Mouse (Mus musculus) v-Abl transformed pro-B cells (cell line): ENCODE data around the gene Zfp275.
"Not testable (repeated sequence)": the region's sequence is repeated elsewhere in the genome, so short reads cannot be mapped to it uniquely, and the experiment has no call there.

ENCODE experiments used
- in situ Hi-C, 2 experiments: fragments of 400-800 bp; cut with MboI; formaldehyde crosslinking; loops; one replicate each; pipeline ENCODE4 v1.15.1; 2025; ENCODE audit not compliant: unreplicated experiment in 2 of 2

The Zfp275 gene

DNA sequence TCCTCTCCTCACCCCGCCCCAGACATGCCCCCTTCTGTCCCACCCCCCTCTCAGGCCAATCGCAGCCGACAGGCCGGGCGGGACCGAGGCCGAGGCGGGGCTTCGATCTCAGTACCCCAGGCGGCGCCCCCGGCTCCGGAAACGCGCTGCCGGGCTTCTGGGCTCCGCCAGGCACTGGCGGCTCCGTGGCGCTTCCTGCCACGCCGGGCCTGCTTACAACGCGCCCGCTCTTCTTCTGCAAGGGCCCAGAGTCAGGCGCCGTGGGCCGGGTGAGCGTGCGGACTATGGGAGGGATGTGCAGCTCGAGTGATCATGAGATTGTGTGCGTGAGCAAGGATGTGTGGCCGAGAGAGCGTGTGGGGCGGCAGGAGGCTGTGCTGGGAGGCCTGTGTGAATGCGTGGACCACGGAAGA is at the start of gene Zfp275:
Zfp275 (plus strand) TSS at position 139 of the 413 bp plus-strand sequence.
- in situ Hi-C loops = loop anchor here in 1 of 2 experiments (25.0 kb wide), 1 partner anchor 1095 kb away; the partner anchor contains the start of gene G6pdx

DNA sequence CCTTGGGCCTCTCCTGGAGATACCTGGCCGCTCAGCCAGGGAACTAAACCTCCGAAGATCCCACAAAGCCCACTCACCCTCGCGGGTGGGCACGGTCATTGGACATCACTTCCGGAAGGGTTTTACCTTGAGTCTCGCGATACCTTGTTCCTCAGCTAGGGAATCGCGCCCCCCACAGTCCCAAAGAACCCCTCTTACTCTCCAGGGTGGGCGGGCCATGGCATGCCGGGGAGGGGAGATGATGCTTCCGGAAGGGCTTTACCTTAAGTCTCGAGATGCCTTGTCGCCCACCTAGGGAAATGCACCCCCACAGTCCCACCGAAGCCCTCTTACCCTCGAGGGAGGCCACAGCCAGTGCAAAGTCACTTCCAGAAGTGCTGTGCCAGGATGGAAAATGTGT is 49.5 kb upstream of the Zfp275 start, which contains the start of the genes Xlr5a and Xlr5c:
Xlr5a (minus strand) TSS at position 101 of the 400 bp plus-strand sequence.
Xlr5c (minus strand) TSS at position 101 of the 400 bp plus-strand sequence.
- in situ Hi-C loops = not testable (repeated sequence)

DNA sequence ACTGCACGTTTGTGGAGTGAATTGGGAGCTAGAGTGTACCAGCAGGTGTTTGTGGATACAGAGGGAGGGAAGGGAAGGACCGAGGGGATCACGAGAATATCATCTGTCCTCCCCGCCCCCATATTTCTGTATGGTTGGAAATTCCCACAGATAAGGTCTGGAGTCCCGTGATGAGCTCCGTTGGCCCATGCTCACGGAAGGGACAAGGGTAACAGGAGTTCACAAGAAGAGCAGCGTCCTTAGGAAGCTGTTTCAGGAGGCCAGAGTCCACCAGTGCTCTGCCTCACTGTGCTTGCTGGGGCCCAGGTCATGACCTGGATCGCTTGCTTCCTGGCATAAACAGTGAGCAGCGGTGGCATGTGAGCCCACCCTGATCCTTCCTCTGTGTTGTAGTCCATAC is 46.7 kb upstream of the Zfp275 start:
- in situ Hi-C loops = not testable (repeated sequence)

DNA sequence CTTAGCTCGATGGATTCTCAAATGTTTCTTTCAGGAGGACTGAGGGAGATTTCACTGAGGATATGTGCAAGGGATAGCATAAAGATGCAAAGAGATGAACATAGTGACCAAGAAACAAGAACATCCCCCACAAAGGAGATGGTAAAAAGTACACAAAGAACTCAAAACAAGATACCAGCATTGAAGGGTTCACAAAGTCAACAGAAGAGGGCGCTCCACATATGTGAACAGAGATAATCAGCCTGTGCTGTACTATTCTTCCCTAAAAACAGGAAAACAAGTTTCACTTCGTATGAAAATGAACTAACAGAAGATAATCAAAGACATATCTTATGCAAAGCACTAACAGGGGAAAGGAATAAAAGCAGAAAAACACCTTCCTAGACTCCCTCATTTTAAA is 29.9 kb upstream of the Zfp275 start:
- in situ Hi-C loops = loop anchor here (10.0 kb wide), 2 partner anchors 122 to 182 kb away; partner anchors contain the start of gene Trex2 (in 2 of the 2)

DNA sequence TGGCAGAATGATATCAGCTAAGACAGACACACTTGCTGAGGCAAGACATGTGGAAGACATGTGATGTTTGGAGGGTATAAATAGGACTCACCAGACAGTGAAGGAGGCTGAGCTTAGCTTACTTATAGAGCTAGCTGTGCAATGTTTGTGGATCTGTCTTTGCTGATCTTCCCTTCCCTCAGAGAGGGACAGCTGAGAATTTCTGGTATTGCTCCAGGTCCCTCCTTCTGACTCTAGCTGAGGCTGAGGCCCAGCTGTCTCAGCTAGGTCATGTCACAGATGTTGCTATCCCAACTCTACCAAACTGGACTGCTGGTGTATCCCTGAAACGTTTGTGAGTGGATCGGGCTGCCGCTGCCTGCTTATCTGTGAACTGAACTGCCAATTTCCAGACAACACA is 21.4 kb upstream of the Zfp275 start:
- in situ Hi-C loops = loop anchor here in 1 of 2 experiments (10.0 kb wide), 1 partner anchor 174 kb away; no protein-coding TSS in a partner anchor

DNA sequence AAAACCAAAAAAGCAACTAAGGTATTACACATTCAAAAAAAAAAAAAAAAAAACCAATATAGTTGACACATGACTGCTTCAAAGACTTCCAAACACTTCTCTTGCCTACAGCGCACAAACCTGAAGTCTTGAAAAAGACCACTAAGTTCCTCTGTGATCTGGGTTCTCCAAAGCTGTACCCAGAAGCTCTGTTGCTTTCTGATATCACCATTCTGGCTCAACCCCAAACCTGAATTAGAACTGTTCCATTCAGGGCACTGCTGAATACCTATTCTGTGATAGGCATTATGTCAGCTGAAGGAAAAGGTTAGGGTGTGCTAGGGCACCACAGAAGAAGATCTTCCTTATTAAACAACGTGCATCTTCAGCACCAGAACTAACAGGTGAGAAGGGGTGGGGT is 15.2 kb upstream of the Zfp275 start:
- in situ Hi-C loops = loop anchor here in 1 of 2 experiments (10.0 to 25.0 kb wide), 2 partner anchors 168 to 1110 kb away; partner anchors contain the start of gene G6pdx

DNA sequence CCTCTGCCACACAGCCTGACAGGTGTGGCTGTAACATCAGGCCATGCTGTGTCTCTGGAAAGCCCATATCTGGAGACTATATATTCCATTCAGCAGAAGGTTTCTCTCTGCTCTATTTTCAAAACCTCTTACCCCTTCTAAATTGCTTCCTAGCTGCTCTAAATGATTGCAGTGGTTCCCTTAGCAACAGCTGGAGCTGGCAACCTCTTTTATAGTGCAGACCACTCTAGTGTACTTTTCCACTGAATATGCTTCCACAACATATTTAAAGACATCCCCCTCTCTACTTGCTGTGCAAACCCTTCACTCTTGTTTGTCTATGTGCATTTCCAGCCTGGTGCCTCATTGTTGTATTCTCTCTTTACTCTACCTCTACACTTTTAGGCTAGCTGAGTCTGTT is 8.9 kb upstream of the Zfp275 start:
- in situ Hi-C loops = loop anchor here in 1 of 2 experiments (25.0 kb wide), 1 partner anchor 1104 kb away; the partner anchor contains the start of gene G6pdx

DNA sequence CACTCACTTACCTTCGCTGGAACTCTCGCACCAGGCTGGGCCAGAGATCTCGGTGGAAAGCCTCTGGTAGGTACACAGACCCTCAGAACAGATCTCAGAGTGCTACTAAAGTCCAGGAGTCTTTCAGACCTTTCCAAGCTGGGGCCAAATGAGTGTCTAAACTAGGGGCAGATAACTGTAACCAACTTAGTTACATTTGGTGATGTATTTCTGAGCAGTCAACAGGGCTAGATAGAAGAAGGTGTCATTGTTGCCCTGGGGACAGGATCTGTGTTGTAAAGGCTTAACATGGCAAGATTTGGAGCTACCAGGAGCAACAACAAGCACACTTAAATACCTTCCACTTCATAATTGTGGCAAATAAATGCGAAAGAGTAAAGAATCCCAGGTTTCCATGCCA is 5.7 kb upstream of the Zfp275 start, which contains the start of gene Gm45015:
Gm45015 (minus strand) TSS at position 101 of the 400 bp plus-strand sequence.
- in situ Hi-C loops = loop anchor here in 1 of 2 experiments (25.0 kb wide), 1 partner anchor 1101 kb away; the partner anchor contains the start of gene G6pdx

DNA sequence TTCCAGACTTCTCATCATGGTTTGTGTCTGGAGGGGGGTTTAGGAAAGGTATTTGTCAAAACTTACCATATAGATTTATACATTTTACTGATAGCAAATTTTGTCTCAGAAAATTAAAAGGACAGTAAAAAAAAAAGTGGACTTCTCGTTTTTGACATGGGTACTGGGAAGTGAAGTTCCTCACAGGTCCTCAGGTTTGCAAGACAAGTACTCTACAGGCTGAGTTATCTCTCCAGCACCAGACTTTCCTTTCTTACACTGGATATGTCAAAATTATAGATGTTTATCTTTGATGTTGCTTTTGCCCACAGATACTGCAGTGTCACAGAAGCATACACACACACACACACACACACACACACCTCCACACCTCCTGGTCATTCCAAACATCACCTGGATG is 948 bp upstream of the Zfp275 start:
- in situ Hi-C loops = loop anchor here in 1 of 2 experiments (25.0 kb wide), 1 partner anchor 1096 kb away; the partner anchor contains the start of gene G6pdx

DNA sequence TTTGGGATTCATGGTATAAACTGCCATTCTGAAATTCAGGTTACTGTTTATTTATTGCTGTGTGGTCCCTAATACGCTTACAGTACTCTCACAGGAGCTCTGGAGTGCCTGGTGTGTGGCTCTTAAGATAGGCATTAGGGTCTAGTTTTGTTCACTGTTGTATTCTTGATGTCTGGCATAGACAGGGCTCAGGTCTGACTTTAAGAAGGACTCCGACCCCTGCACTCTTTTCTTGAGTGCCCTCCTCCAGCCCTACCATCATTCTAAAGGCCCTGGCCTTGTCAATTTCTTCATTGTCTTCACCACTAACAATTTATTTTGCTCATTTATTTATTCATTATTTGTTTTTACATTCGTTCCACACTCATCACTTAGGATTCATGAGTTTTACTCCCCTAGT is 353 bp upstream of the Zfp275 start:
- in situ Hi-C loops = loop anchor here in 1 of 2 experiments (25.0 kb wide), 1 partner anchor 1095 kb away; the partner anchor contains the start of gene G6pdx

DNA sequence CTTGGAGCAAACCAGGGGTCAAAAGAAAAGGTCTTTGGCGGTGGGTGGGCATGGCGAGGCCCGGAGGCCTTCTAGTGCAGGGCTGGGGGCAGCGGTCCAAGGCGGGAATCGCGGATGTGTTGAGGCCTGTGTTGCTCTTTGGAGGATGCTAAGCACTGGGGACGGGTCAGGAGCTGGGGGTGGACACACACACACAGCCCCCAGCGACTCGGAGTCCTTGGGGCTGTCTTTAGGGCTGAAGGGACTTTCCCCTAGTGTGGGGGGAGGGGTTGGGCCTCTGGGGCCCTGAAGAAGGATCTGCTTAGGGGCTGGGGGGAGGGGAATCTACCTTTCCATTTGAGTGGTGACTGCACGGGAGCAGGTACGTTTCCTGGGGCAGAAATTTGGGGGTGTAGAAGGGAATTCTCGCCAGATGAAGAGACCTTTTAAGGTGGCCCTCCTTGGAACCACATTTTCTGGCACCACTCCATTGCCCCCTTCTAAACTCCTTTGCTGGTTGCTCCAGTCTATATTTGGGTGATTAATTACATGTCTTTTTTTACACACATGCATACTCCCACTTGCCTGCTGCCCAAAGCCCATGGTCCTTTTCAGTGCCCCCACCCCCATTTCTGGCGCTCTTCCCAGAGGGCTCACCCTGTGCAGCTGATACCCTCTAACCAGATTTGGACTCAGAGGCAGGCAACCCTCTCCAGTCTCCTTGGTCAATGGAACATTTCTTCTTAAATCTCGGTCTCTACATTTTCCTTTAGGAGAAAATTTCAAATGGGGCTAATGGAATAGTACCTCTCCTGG is 717 bp downstream of the Zfp275 start:
- in situ Hi-C loops = loop anchor here in 1 of 2 experiments (25.0 kb wide), 1 partner anchor 1094 kb away; the partner anchor contains the start of gene G6pdx

DNA sequence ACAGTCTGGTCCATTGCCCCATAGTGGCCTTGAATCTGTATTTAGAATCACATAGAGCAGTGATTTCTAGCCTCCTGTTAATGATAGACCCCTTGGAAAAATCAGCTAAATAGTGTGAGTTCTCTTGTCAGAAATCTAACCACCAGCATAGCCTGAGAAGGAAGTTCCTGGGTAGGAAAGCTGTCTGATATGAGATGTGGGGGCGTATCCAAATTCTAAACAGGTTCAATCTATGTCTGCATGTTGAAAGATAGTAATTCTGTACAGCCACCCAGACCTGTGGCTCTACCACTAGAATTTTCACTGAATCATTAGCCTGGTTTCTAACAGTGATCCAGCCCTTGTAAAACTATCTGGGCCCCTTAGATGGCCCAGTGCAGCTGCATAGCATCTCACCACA is 1.4 kb downstream of the Zfp275 start:
- in situ Hi-C loops = loop anchor here in 1 of 2 experiments (25.0 kb wide), 1 partner anchor 1093 kb away; the partner anchor contains the start of gene G6pdx

DNA sequence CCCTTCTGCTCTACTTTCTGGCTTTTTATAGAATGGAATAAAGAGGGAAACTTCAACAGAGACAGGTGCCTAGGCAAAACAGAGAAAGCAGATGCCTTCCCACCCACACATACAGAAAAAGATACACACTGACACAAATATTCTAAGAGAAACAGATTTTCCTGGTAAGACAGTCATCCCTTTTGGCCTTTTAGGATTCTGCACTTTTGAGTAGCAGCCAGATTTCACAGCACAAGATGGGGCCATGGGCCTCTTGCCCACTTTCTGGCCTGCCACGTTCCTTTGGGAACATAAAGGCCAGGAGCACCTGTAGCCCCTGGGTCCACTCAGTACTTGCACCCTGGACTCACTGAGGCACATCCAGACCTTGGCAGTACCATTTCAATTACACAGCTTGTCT is 1.9 kb downstream of the Zfp275 start:
- in situ Hi-C loops = loop anchor here in 1 of 2 experiments (25.0 kb wide), 1 partner anchor 1093 kb away; the partner anchor contains the start of gene G6pdx

DNA sequence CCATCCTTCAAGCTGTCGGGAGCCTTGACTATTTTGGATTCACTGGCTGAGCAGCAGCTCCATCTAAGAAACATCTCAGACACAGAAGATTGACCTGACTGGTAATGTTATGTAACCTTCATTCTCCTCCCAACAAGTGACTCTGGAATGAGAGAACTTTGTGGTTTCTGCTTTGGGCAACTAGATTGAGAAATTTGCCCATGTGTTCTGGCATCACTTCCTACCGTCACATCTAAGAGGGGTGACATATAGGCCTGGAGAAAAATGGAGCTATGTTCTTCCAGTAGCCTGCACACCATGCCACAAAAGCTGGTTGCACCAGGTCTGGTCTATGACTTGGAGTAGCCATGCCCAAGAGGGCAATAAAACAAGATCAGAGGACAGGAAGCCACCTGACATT is 13.7 kb downstream of the Zfp275 start:
- in situ Hi-C loops = no loop called here

DNA sequence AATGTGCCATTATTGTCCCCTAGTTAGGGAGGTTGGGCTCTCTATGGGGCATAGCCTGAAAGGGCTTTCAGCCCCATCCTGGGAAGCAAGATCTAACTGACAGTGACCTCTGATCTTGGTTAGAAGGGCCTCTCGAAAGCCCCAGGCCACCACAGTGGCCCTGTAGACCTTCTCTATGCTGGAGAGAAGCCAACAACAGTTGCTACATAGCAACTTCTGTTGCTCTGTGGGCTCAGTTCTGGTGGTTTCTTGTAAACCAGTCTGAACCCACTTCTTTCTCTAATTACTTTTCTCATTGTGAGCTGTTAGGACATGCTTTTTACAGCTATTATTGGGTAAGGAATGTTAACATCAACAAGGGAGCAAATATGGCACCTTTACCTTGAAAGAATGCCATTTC is 14.3 kb downstream of the Zfp275 start:
- in situ Hi-C loops = no loop called here

DNA sequence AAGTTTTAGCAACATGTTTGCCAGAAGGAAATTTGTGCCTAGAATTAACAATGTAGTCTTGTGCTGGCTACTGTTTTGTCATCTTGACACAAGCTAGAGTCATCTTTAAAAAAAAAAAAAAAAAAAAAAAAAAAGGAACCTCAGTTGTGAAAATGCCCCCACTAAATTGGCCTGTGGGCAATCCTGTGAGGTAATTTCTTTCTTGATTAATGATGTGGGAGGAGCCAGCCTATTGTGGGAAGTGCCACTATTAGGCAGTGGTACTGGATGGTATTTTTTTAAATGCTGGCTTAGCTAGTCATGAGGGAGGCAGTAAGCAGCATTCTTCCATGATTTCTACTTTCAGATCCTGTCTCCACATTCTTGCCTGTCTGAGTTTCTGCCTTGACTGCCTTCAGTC is 20.9 kb downstream of the Zfp275 start:
- in situ Hi-C loops = no loop called here

DNA sequence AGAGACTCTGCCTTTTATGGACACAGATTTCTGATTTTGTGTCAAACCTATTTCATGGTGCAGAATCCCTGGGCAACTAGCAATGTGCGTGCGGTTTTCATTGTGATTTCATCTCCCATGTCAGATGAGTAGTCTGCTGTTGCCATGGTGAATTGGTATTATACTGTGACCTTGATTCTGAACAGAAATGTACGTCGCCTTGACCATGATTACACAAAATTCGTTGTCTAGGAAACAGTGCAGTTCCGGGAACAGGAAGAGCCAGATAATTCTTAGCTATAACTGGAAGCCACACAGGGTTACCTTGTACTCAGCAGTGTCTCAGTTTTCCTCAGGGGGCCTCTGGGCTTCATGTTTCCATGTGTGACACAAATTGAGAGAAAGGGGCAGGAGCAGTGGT is 42.0 kb downstream of the Zfp275 start:
- in situ Hi-C loops = no loop called here

DNA sequence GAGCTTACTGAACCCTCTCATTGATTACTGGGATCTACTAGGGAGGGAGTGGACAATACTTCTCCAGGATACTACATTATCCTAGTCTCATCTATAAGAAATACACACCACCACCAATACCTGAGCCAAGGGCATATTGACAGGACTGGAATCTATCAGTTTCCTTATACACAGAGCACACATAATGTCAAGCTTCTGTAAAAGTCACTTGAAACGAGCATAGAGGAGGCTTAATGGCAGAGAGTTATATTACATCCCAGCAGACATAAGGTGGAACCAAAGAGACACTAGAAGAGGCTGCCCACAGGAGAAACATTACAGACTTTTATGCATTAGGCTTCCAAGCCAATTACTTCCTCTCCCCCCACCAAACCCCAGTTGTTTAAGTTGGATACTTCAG is 42.5 kb downstream of the Zfp275 start:
- in situ Hi-C loops = no loop called here

DNA sequence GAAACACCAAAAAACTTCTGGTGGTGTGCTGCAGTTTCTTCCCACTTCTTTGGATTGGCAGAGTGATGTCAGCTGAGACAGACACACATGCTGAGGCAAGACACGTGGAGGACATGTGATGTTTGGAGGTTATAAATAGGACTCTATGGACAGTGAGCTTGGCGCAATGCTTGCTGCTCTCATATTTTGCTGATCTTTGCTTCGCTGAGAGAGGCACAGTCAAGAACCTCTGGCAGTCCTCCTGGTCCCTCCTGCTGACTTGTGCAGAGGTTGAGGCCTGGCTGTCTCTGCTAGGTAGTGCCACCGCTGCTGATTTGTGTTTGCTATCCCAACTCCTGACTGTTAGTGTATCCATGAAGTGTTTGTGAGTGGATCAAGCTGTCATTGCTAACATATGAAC is 49.1 kb downstream of the Zfp275 start:
- in situ Hi-C loops = no loop called here

DNA sequence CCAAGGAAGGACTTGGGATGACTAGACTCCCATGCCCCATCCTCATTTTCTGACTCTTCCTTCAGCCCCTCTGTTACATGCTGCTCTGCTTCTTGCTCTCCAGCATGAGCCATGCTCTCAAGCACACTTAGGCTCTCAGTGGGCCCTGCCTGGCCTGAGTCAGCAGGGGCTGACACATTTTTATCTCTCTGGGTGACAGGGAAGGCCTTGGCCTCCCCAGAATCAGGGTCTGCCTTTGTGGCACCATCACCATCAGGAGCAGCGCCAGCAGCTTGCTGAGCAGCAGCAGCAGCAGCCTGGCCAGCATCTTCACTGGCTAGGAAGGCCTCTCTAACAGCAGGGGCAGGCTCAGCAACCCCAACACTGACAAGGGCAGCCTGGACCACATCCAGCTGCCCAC is 54.0 kb downstream of the Zfp275 start:
- in situ Hi-C loops = no loop called here

DNA sequence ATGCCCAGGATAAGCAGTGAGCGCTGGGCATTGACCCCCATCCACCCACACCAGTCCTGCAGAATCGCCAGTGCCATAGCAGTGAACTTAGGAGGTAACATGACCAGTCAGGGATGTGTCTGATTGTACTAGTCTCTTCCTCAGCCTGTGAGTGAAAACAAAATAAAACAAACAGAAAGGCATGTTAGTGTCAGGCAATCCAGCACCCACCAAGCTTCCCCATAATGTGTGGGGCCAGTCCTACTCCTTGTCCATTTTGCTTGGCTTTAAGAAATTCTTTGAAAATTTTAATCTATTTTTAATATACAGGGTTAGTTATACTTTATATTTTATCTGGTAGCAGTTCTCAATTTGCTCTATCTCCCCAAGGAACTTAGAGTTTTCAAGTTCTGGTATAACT is 56.2 kb downstream of the Zfp275 start, which contains the start of gene Gm18336:
Gm18336 (minus strand) TSS at position 101 of the 400 bp plus-strand sequence.
- in situ Hi-C loops = not testable (repeated sequence)
